Mouse (Mus musculus) granulocyte monocyte progenitor cell, adult 5-6 weeks (primary cell): ENCODE measurements around the gene Gstm6. TPM values are rescaled to one million over a fixed set of nuclear protein-coding genes. Genes with fewer than 3 reads are reported as not detected.

Source experiments
- ATAC-seq: replicated peaks from 2 replicates; pipeline ENCODE4 v1.8.0; 2016; ENCODE audit warnings: mild to moderate bottlenecking, moderate TSS enrichment, inconsistent platforms; ENCODE audit not compliant: poor library complexity, severe bottlenecking
- total RNA-seq, 2 experiments: library from RNA; stranded (forward) in 1 of 2; stranded (reverse) in 1 of 2; fragments of 200-712, 200-1000 nt in 1 of 2; fragments of >200 nt in 1 of 2; fragmentation: Nextera tagmentation in 1 of 2; gene quantifications; 2 replicates each; pipeline ENCODE4 v1.2.3; 2014 to 2017

Gstm6 gene
- total RNA-seq, 2 experiments from 2014 or later = not detected

- ATAC-seq = no peak
Measured at GRCm38 (mm10) chr3:107945729-107946128, 2.2 kb upstream of the Gstm6 start.

GRCm38 (mm10) chr3:107941261-107941660 lies 2.3 kb downstream of the Gstm6 start:
- ATAC-seq = no peak

GRCm38 (mm10) chr3:107940524-107940923 lies 3.0 kb downstream of the Gstm6 start:
- ATAC-seq = no peak

GRCm38 (mm10) chr3:107939830-107940229 lies 3.7 kb downstream of the Gstm6 start:
- peak; percentile 75 for ATAC-seq

- ATAC-seq = peak; percentile 88
Measured at GRCm38 (mm10) chr3:107939403-107939802, 4.1 kb downstream of the Gstm6 start.

- ATAC-seq = no peak
Measured at GRCm38 (mm10) chr3:107935888-107936287, 7.7 kb downstream of the Gstm6 start.

GRCm38 (mm10) chr3:107935268-107935667 lies 8.3 kb downstream of the Gstm6 start:
- no peak for ATAC-seq

- no peak for ATAC-seq
Measured at GRCm38 (mm10) chr3:107932128-107932527, 11.4 kb downstream of the Gstm6 start.

- ATAC-seq = peak; percentile 93
Measured at GRCm38 (mm10) chr3:107931670-107932069, 11.9 kb downstream of the Gstm6 start, which contains the start of gene Gstm7. Gstm7 (minus strand) TSS chr3:107931817.

- ATAC-seq = no peak
Measured at GRCm38 (mm10) chr3:107931134-107931533, 12.4 kb downstream of the Gstm6 start.

GRCm38 (mm10) chr3:107929731-107930130 lies 13.8 kb downstream of the Gstm6 start:
- no peak for ATAC-seq

GRCm38 (mm10) chr3:107929243-107929642 lies 14.3 kb downstream of the Gstm6 start:
- no peak for ATAC-seq

- no peak for ATAC-seq
Measured at GRCm38 (mm10) chr3:107928691-107929090, 14.9 kb downstream of the Gstm6 start.

- ATAC-seq = no peak
Measured at GRCm38 (mm10) chr3:107927841-107928240, 15.7 kb downstream of the Gstm6 start.

- ATAC-seq = no peak
Measured at GRCm38 (mm10) chr3:107925335-107925734, 18.2 kb downstream of the Gstm6 start.

GRCm38 (mm10) chr3:107920348-107920747 lies 23.2 kb downstream of the Gstm6 start:
- ATAC-seq = no peak

- ATAC-seq = peak; percentile 60
Measured at GRCm38 (mm10) chr3:107917783-107918408, 25.7 kb downstream of the Gstm6 start.

GRCm38 (mm10) chr3:107917097-107917496 lies 26.5 kb downstream of the Gstm6 start:
- peak; percentile 34; the same call in 1 of the 2 replicates for ATAC-seq

GRCm38 (mm10) chr3:107916674-107917073 lies 26.9 kb downstream of the Gstm6 start:
- no peak for ATAC-seq

- ATAC-seq = no peak
Measured at GRCm38 (mm10) chr3:107905942-107906341, 37.6 kb downstream of the Gstm6 start.

- ATAC-seq = no peak
Measured at GRCm38 (mm10) chr3:107900955-107901673, 42.4 kb downstream of the Gstm6 start.

GRCm38 (mm10) chr3:107898691-107899090 lies 44.9 kb downstream of the Gstm6 start:
- ATAC-seq = no peak
